Mouse (Mus musculus): ENCODE results near the gene Wdr74. TPM values are rescaled to one million over a fixed set of nuclear protein-coding genes. Genes with fewer than 3 reads are reported as not detected.

Wdr74 gene
- total RNA-seq (2015) (30.3 and 37.1 TPM in 2 replicates), total RNA-seq (2017) (38.2 and 38.5 TPM in 2 replicates)

DNA sequence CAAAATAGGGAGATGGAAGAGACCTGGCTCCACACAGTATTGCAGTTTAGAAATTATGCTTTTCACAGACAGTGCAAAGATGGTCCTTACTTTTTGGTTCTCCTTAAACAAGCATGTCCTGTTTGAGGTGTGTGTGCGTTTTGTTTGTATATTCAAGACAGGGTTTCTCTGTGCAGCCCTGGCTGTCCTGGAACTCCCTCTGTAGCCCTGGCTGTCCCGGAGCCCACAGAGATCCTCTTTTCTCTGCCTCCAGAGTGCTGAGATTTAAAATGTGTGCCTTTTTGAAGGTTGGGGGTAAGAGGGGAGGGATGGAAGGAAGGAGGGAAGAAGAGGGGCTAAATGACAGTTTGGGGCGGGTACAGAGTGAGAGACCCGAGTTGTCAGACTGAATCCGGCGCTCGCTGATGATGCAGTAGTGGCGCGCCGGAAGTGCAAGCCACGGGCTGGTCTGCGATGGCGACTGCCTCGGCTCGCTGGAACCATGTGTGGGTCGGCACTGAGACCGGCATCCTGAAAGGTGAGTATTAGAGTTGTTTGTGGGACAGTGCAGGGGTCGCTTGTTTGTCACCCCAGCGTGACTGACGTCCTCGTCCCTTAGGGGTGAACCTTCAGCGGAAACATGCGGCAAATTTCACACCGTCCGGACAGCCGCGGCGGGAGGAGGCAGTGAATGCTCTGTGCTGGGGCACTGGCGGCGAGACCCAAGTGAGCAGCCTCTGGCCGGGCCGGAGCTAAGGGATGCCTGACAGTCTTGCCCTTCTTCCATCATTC lies at the start of gene Wdr74:
Gene Wdr74, plus strand, starts transcription at position 439 of the 771 bp plus-strand sequence.
- peak; percentile 100 for ATAC-seq (ENCODE audit: poor library complexity, severe bottlenecking)

DNA sequence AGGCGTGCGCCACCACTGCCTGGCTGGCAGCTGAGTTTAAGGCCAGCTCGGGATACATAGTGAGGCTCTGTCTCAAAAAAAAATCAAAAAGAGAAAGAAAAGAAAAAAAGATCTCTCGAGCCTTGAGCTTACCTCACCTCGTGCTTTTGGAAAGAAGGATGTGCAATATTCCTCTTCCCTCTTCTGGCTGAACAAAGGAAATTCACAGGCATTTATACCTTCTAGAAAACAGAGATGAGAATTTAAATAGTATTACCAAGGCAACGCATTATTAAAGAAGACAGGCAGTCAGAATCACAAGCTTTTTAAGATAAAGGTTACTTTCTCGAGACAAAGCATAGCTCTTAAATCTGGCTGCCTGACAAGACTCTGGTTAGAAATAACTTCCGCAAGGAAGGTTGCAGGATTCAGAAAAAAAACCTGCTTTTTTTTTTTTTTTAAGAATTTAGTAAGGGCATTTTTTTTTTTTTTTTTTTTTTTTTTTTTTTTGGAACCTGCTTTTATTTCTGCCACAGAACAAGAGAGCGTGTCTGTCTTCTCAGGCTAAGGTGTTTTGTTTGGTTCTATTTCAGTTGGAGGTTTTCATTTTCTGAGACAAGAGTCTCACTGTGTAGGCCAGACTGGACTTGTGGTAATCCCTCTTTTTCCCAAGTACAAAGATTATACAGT lies 43.6 kb upstream of the Wdr74 start:
- ATAC-seq (ENCODE audit: poor library complexity, severe bottlenecking) = no peak

- ATAC-seq (ENCODE audit: poor library complexity, severe bottlenecking) = no peak
These were observed 42.9 kb upstream of the Wdr74 start for GRCm38 (mm10) chr19:8692740-8693139.

GRCm38 (mm10) chr19:8695330-8695729 lies 40.3 kb upstream of the Wdr74 start:
- peak; percentile 77 for ATAC-seq (ENCODE audit: poor library complexity, severe bottlenecking)

DNA sequence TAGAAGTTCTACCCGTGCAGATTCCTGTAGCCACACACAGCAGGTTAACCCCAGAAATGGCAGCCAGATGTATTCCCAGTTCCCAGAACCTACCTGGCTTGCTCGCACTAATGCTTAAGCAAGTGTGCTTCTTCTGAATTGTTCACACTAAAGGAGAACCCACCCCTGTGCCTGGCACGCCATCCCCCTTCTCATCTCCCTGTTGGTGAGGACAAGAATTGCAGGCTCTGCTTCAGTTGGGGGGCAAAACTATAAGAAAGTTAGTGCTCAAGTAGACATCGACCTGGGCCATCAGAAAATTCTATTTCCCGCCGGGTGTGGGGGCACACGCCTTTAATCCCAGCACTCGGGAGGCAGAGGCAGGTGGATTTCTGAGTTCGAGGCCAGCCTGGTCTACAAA lies 36.0 kb upstream of the Wdr74 start:
- ATAC-seq (ENCODE audit: poor library complexity, severe bottlenecking) = no peak

- ATAC-seq (ENCODE audit: poor library complexity, severe bottlenecking) = no peak
These were observed 33.2 kb upstream of the Wdr74 start for GRCm38 (mm10) chr19:8702458-8702857.

DNA sequence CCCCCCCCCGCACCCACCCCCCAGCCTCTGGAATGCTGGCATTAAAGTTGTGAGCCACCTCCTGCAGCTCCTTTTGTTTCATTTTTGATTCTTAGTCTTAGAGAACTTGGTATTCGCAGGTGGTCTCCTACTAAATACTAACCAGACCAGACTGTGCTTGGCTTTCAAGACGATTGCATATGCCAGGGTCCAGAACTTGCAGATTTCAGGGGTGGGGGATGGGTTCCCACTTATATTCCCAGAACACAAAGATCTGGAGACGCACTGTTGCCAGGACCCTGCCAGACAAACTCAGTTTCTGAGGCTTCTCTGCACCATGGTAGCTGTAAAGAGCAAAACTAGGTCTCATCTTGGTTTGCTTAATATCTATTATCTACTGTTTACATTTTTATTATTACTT lies 32.1 kb upstream of the Wdr74 start:
- no peak for ATAC-seq (ENCODE audit: poor library complexity, severe bottlenecking)

- no peak for ATAC-seq (ENCODE audit: poor library complexity, severe bottlenecking)
These were observed 30.5 kb upstream of the Wdr74 start for GRCm38 (mm10) chr19:8705026-8705708.

GRCm38 (mm10) chr19:8706132-8706667 lies 29.4 kb upstream of the Wdr74 start:
- no peak for ATAC-seq (ENCODE audit: poor library complexity, severe bottlenecking)

DNA sequence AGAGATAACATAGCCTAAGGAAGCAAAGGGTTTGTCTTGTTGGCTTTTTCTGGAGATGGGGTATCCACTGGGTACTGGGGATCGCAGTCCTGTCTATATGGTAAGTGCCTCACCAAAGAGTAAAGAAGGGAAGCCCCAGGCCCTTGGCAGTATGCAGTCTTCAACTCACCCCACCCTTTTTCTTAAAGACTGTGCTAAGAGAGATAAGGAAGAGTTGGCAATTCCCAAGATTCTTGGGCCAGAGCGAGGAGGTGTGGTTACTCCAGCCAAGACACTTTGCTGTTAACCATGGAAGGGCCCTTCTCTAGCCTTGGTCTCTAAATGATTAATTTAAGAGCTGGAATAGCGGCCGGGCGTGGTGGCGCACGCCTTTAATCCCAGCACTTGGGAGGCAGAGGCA lies 28.7 kb upstream of the Wdr74 start:
- no peak for ATAC-seq (ENCODE audit: poor library complexity, severe bottlenecking)

DNA sequence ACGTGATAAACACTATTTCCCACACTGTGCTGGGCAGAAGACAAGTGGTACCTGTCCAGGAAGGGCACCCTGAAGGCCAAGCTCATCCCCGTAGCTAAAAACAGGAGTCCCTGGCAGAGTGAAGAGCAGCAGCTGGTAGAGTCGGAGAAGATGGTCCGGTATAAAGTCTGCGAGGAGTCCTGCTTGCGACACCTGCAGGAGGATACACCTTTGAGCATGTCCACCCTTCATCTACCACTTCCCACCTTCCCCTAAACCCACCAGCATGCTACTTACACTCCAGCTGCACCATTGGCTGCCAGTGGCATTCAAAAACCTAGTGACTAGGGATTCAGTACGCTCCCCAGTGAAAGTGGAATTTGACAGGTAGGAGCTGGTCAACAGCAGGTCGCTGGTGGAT lies 26.7 kb upstream of the Wdr74 start:
- no peak for ATAC-seq (ENCODE audit: poor library complexity, severe bottlenecking)

DNA sequence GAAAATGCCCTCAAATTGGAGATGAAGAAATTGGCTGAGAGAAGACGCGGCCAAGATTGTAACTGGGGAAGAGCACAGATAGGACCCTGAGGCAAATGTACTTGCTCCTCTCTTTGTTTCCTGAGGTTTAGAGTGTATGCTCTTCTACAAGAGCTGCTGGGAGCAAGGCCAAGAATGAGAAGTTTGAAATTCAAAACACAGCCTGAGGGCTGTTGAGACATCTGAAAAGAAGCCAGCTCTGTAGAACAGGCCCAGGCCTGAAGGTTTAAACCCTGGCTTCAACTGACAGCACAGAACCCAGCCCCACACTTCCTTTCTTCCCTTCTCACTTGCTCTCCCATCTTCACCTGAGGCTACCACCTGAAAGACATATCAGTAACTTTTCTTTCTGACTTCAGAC lies 25.6 kb upstream of the Wdr74 start:
- no peak for ATAC-seq (ENCODE audit: poor library complexity, severe bottlenecking)

DNA sequence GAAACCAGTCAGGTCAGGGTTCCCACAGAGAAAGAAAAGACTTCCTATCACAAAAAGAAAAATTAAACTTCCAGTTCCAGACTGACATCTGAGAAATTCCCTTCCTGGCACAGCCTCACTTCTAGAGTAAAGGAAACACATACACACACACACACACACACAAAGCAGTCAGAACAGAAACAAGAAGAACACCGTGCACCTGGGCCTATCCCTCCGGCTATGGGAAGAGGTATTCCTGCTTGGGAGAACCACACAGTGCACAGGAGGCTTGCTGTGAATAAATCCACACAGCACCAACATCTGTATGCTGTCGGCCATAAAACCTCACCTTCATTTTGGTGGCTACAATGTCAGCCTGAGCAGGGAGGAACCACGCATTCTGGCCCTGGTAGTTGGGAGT lies 24.1 kb upstream of the Wdr74 start:
- ATAC-seq (ENCODE audit: poor library complexity, severe bottlenecking) = no peak

DNA sequence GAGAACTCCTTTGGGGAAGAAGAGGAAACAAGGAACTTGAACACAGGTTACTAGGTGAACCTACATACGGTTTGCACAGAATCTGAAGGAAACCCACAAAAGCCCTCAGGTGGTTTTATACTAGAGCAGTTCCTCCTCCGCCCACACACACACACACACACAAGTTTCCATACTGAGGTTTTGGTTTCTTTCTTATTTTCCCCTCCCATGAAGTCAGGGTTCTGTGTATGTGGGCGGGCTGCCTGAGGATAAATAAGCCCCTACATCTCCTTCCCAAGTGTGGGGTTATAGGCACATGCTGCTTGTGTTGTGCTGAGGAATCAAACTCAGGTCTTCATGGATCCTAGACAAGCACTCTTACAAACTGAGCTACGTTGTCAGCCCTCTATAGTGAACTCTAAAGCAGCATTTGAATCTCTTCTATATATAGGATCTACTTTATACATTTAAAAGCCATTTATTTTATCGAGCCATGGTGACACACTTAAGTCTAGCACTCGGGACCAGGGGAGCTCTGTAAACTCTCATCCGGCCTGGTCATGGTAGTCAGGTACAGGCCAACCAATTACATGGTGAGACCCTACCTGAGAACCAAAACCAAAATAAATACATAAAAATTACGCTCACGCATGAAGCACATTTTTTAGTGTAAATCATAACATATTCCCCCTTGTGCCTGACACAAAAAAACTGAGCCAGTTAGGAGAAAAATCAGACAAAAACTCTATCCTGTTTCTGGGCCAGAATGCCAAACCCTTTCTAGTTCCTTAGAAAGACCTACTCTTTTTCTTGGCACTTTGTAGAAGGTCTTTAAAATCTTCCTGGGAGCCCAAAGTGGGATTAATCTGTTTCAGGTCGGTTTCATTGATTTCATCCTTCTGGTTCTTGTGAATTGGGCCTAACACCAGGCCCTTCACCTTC lies 23.4 kb upstream of the Wdr74 start:
- ATAC-seq (ENCODE audit: poor library complexity, severe bottlenecking) = peak; percentile 15

DNA sequence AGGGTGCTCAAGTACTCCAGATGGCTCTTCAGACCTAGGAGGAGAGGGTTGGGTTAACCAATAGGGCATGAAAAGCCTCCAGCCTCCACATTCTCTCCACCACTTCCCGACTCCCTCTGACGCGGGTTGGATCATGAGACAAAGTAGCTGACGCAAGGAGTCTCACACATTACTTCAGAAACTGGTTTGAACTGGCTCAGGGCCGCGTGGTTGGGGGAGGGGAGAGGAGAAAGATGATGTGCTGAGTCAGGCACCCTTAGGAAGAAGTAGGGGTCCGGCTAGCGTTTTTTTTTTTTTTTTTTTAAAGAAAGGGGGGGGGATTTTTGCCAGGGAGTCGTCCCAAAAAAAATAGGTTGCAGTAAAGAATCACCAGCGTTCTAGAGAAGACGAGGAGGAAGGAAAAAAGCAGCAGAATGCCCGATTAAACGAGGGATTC lies 22.7 kb upstream of the Wdr74 start:
- peak; percentile 64 for ATAC-seq (ENCODE audit: poor library complexity, severe bottlenecking)

GRCm38 (mm10) chr19:8713306-8713996 lies 22.2 kb upstream of the Wdr74 start:
- peak; percentile 80 for ATAC-seq (ENCODE audit: poor library complexity, severe bottlenecking)

DNA sequence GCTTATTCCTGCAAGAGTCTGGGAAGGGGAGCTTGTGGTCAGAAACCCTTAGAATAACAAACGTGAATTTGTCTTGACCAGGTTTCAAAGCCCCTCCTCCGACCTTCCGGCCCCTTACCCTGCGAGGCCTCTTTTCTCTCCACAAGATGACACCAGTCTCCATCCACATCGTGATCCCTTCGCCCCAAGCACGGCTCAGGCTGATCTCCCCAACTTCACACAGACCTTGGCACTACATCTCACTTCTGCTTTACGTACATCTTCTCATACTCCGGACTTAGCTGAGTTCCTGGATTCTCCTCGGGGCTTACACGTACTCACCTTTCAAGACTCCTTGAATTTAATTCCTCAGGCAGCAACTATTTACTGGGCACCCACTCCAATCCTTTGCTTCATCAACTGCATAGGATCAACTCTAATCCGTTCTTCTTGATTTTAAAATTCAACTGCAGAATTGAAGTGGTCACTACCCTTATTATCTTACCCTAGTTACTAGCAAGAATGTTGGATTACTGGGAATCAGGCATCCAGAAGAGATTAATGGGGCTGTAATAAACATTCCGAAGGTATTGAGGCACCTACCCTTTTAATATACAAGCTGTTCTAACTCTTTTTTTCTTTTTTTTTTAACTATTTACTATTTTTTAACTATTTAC lies 21.5 kb upstream of the Wdr74 start:
- ATAC-seq (ENCODE audit: poor library complexity, severe bottlenecking) = peak; percentile 26

GRCm38 (mm10) chr19:8714653-8715481 lies 20.8 kb upstream of the Wdr74 start:
- ATAC-seq (ENCODE audit: poor library complexity, severe bottlenecking) = no peak
